Mouse (Mus musculus) stomach, postnatal 0 days (tissue): ENCODE data around the gene Zcchc18.
"Not testable (repeated sequence)": the region's sequence is repeated elsewhere in the genome, so short reads cannot be mapped to it uniquely, and the experiment has no call there.

Source experiments
- CTCF ChIP-seq: IDR thresholded peaks from 2 replicates; pipeline ENCODE4 v1.5.1; 2016; ENCODE audit warnings: antibody characterized with exemption, low read depth, mild to moderate bottlenecking, moderate library complexity
- EP300 ChIP-seq: optimal IDR thresholded peaks from 2 replicates; pipeline ENCODE3; 2016; ENCODE audit warnings: antibody characterized with exemption

DNA sequence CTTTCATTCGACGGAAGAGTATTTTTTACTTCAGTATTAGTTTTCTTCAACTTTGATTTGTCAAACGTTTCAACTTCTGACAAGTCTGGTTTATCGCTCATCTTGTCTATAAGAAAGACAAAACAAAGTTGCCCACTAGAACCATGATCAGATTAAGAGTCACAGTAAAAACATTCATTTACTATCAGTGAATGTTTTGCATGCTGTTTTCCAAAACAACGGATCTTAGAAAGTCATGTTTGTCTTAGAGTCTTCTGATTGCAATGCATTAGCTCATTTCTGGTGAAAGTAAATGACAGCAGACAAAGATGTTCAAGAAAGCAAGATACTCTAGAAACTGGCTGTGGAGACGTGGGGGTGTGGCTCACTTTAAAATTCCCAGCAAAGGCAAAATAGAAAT is 17.6 kb upstream of the Zcchc18 start, which contains the start of gene Tmsb15b2:
- TF ChIP-seq CTCF, EP300: not testable (repeated sequence)
